Mouse (Mus musculus): ENCODE results near the gene Hoxb6.

The Hoxb6 gene

GRCm38 (mm10) chr11:96334998-96335397, 42.7 kb downstream of the Hoxb6 start:
- no peak for DNase-seq (ENCODE audit: low spot score in 2 of 2)

GRCm38 (mm10) chr11:96336597-96336996, 44.3 kb downstream of the Hoxb6 start:
- no peak for DNase-seq (ENCODE audit: low spot score in 2 of 2)

GRCm38 (mm10) chr11:96337026-96337425, 44.8 kb downstream of the Hoxb6 start:
- DNase-seq (ENCODE audit: low spot score in 2 of 2), result no peak

GRCm38 (mm10) chr11:96338957-96339855, 46.9 kb downstream of the Hoxb6 start:
- DNase-seq (ENCODE audit: low spot score in 2 of 2), result no peak

- no peak for DNase-seq (ENCODE audit: low spot score in 2 of 2)
These were observed 48.6 kb downstream of the Hoxb6 start for GRCm38 (mm10) chr11:96340698-96341365.

GRCm38 (mm10) chr11:96341701-96342575, 49.7 kb downstream of the Hoxb6 start:
- no peak for DNase-seq (ENCODE audit: low spot score in 2 of 2)

GRCm38 (mm10) chr11:96342576-96342930, 50.3 kb downstream of the Hoxb6 start:
- DNase-seq (ENCODE audit: low spot score in 2 of 2), result no peak

GRCm38 (mm10) chr11:96343206-96343745, 51.0 kb downstream of the Hoxb6 start:
- DNase-seq (ENCODE audit: low spot score in 2 of 2), result no peak

GRCm38 (mm10) chr11:96344061-96344877, 52.0 kb downstream of the Hoxb6 start:
- no peak for DNase-seq (ENCODE audit: low spot score in 2 of 2)

- DNase-seq (ENCODE audit: low spot score in 2 of 2), result no peak
These were observed 52.5 kb downstream of the Hoxb6 start for GRCm38 (mm10) chr11:96344878-96345159.

GRCm38 (mm10) chr11:96345220-96345892, 53.1 kb downstream of the Hoxb6 start:
- DNase-seq (ENCODE audit: low spot score in 2 of 2), result no peak

GRCm38 (mm10) chr11:96345893-96346806, 53.9 kb downstream of the Hoxb6 start:
- no peak for DNase-seq (ENCODE audit: low spot score in 2 of 2)

- DNase-seq (ENCODE audit: low spot score in 2 of 2), result no peak
These were observed 54.7 kb downstream of the Hoxb6 start for GRCm38 (mm10) chr11:96346916-96347520.

- DNase-seq (ENCODE audit: low spot score in 2 of 2), result no peak
These were observed 55.4 kb downstream of the Hoxb6 start for GRCm38 (mm10) chr11:96347717-96348116.

GRCm38 (mm10) chr11:96348141-96348928, 56.1 kb downstream of the Hoxb6 start:
- no peak for DNase-seq (ENCODE audit: low spot score in 2 of 2)

GRCm38 (mm10) chr11:96348988-96349387, 56.7 kb downstream of the Hoxb6 start:
- no peak for DNase-seq (ENCODE audit: low spot score in 2 of 2)

- DNase-seq (ENCODE audit: low spot score in 2 of 2), result no peak
These were observed 57.4 kb downstream of the Hoxb6 start for GRCm38 (mm10) chr11:96349491-96350340.

- DNase-seq (ENCODE audit: low spot score in 2 of 2), result no peak
These were observed 58.0 kb downstream of the Hoxb6 start, which contains the start of gene Hoxb2 for GRCm38 (mm10) chr11:96350341-96350624. Hoxb2 (plus strand) TSS chr11:96350525.

All from thymus, postnatal 10 days (tissue).